Mouse (Mus musculus) monocyte, adult 5-6 weeks (primary cell): ENCODE data around the gene Fut2. TPM values are rescaled to one million over a fixed set of nuclear protein-coding genes. Genes with fewer than 3 reads are reported as not detected.

Experiments
- ATAC-seq: fragments of 153-309, 156-312 bp; replicated peaks from 2 replicates; pipeline ENCODE4 v1.8.0; 2017; ENCODE audit warnings: mild to moderate bottlenecking; ENCODE audit not compliant: low TSS enrichment, insufficient number of reproducible peaks, severe bottlenecking, poor library complexity, low FRiP score
- total RNA-seq: library from RNA; stranded (forward); fragments of 200-1000, 200-491, 200-594 nt; gene quantifications from 3 replicates; pipeline ENCODE4 v1.2.3, GENCODE M21; 2017

Fut2 gene
- total RNA-seq, 1 experiment from 2014 or later, result not detected

GRCm38 (mm10) chr7:45626571-45627076 lies 39.6 kb downstream of the Fut2 start:
- ATAC-seq, result no peak

- no peak for ATAC-seq
Measured at GRCm38 (mm10) chr7:45625481-45625880, 40.7 kb downstream of the Fut2 start.

- ATAC-seq, result no peak
Measured at GRCm38 (mm10) chr7:45624718-45625117, 41.5 kb downstream of the Fut2 start.

GRCm38 (mm10) chr7:45623507-45623906 lies 42.7 kb downstream of the Fut2 start:
- ATAC-seq, result no peak

- no peak for ATAC-seq
Measured at GRCm38 (mm10) chr7:45621443-45621842, 44.8 kb downstream of the Fut2 start, which contains the start of gene Izumo1. Gene Izumo1 (plus strand): TSS chr7:45621811.

GRCm38 (mm10) chr7:45619592-45619991 lies 46.6 kb downstream of the Fut2 start:
- ATAC-seq, result no peak

- ATAC-seq, result no peak
Measured at GRCm38 (mm10) chr7:45618316-45618715, 47.9 kb downstream of the Fut2 start.

- ATAC-seq, result no peak
Measured at GRCm38 (mm10) chr7:45617042-45617695, 49.0 kb downstream of the Fut2 start, which contains the start of gene Fut1. Gene Fut1 (plus strand): TSS chr7:45617289.

- ATAC-seq, result no peak
Measured at GRCm38 (mm10) chr7:45616277-45616676, 49.9 kb downstream of the Fut2 start.

- no peak for ATAC-seq
Measured at GRCm38 (mm10) chr7:45609511-45609910, 56.7 kb downstream of the Fut2 start.

GRCm38 (mm10) chr7:45605704-45606289 lies 60.4 kb downstream of the Fut2 start:
- no peak for ATAC-seq

- no peak for ATAC-seq
Measured at GRCm38 (mm10) chr7:45598960-45599879, 67.0 kb downstream of the Fut2 start.

Other genes starting within 250 kb of the Fut2 start
- gene Lhb, start 245.6 kb downstream of the Fut2 start, total RNA-seq, result not detected in 3 replicates
- gene Gys1, start 231.6 kb downstream of the Fut2 start, total RNA-seq, result 3.6 to 4.9 TPM (median 3.9 TPM) in 3 replicates
- gene Ruvbl2, start 228.3 kb downstream of the Fut2 start, total RNA-seq, result 18.0 to 33.4 TPM (median 23.3 TPM) in 3 replicates
- gene Ftl1, start 206.5 kb downstream of the Fut2 start, total RNA-seq, result 1,006 to 1,190 TPM (median 1,165 TPM) in 3 replicates
- gene Bax, start 199.5 kb downstream of the Fut2 start, total RNA-seq, result 36.4 to 55.8 TPM (median 38.5 TPM) in 3 replicates
- gene Tulp2, start 184.5 kb downstream of the Fut2 start, total RNA-seq, result 3.2 TPM in 1 of 3 replicates, not detected in the others
- not detected in 3 replicates for gene Gm45808, start 179.6 kb downstream of the Fut2 start, total RNA-seq
- gene Dhdh, start 177.6 kb downstream of the Fut2 start, total RNA-seq, result 7.0 to 8.3 TPM (median 7.5 TPM) in 3 replicates
- gene Nucb1, start 156.0 kb downstream of the Fut2 start, total RNA-seq, result 128 to 251 TPM (median 142 TPM) in 3 replicates
- 204 to 390 TPM (median 221 TPM) in 3 replicates for gene Ppp1r15a, start 140.1 kb downstream of the Fut2 start, total RNA-seq
- gene Plekha4, start 140.1 kb downstream of the Fut2 start, total RNA-seq, result 0.10 TPM in 1 of 3 replicates, not detected in the others
- gene Hsd17b14, start 111.5 kb downstream of the Fut2 start, total RNA-seq, result not detected in 3 replicates
- gene Bcat2, start 96.2 kb downstream of the Fut2 start, total RNA-seq, result 5.1 to 21.4 TPM (median 11.9 TPM) in 3 replicates
- gene Fgf21, start 50.9 kb downstream of the Fut2 start, total RNA-seq, result not detected in 3 replicates
- gene Fut1, start 49.1 kb downstream of the Fut2 start, total RNA-seq, result not detected in 3 replicates
- not detected in 3 replicates for gene Izumo1, start 44.6 kb downstream of the Fut2 start, total RNA-seq
- 0.11 to 0.48 TPM in 2 of 3 replicates, not detected in the other for gene Rasip1, start 38.9 kb downstream of the Fut2 start, total RNA-seq
- gene Mamstr, start 26.4 kb downstream of the Fut2 start, total RNA-seq, result 0.19 TPM in 1 of 3 replicates, not detected in the others
- not detected in 3 replicates for gene Ntn5, start 17.6 kb upstream of the Fut2 start, total RNA-seq
- not detected in 3 replicates for gene Sec1, start 28.0 kb upstream of the Fut2 start, total RNA-seq
- gene Car11, start 33.4 kb upstream of the Fut2 start, total RNA-seq, result not detected in 3 replicates
- gene Dbp, start 38.7 kb upstream of the Fut2 start, total RNA-seq, result 4.3 to 13.1 TPM (median 4.5 TPM) in 3 replicates
- gene Rpl18, start 49.1 kb upstream of the Fut2 start, total RNA-seq, result 966 to 1,078 TPM (median 1,028 TPM) in 3 replicates
- gene Sphk2, start 51.6 kb upstream of the Fut2 start, total RNA-seq, result 11.0 to 15.9 TPM (median 11.5 TPM) in 3 replicates
- 0.78 to 1.4 TPM in 2 of 3 replicates, not detected in the other for gene Fam83e, start 54.8 kb upstream of the Fut2 start, total RNA-seq
- gene Spaca4, start 59.4 kb upstream of the Fut2 start, total RNA-seq, result not detected in 3 replicates
- not detected in 3 replicates for gene Lmtk3, start 117.3 kb upstream of the Fut2 start, total RNA-seq
- 1.3 to 7.5 TPM in 2 of 3 replicates, not detected in the other for gene Sult2b1, start 118.3 kb upstream of the Fut2 start, total RNA-seq
- 59.2 to 78.0 TPM (median 72.7 TPM) in 3 replicates for gene Cyth2, start 148.2 kb upstream of the Fut2 start, total RNA-seq
- gene Kcnj14, start 158.4 kb upstream of the Fut2 start, total RNA-seq, result 0.19 TPM in 1 of 3 replicates, not detected in the others
- 5.8 to 8.7 TPM (median 6.7 TPM) in 3 replicates for gene Grwd1, start 164.6 kb upstream of the Fut2 start, total RNA-seq
- 28.7 to 45.8 TPM (median 45.2 TPM) in 3 replicates for gene Kdelr1, start 206.4 kb upstream of the Fut2 start, total RNA-seq
- gene Grin2d, start 212.0 kb upstream of the Fut2 start, total RNA-seq, result 0.10 TPM in 1 of 3 replicates, not detected in the others
- gene Syngr4, start 230.3 kb upstream of the Fut2 start, total RNA-seq, result not detected in 3 replicates
- 4.4 to 5.6 TPM (median 4.4 TPM) in 3 replicates for gene Tmem143, start 230.5 kb upstream of the Fut2 start, total RNA-seq